Mouse (Mus musculus): ENCODE data around the gene Brinp3.

GRCm38 (mm10) chr1:146497381-146498081, 3.0 kb downstream of the Brinp3 start:
- TF ChIP-seq POLR2A (IDR thresholded peaks at IDR 0.05; ENCODE audit: borderline replicate concordance, insufficient read depth, low read length) (peak; percentile 36; the same call in 1 of the 2 replicates), CTCF (IDR thresholded peaks at IDR 0.05; ENCODE audit: borderline replicate concordance, insufficient read depth, low read depth, low read length) (no peak)

Measured in cerebellum, adult 2 months (tissue).